Mouse (Mus musculus) c-Kit-positive CD71-positive TER-119-negative erythroid progenitor cells, embryonic 14.5 days (primary cell): Measurements from ENCODE around the gene Csf2rb2.
"Not testable (repeated sequence)": the region's sequence is repeated elsewhere in the genome, so short reads cannot be mapped to it uniquely, and the experiment has no call there.

ENCODE experiments used
- DNase-seq: peaks from one replicate; pipeline ENCODE4 v3.0.0-alpha.2; 2013; ENCODE audit warnings: low read depth

Csf2rb2 gene

GRCm38 (mm10) chr15:78305341-78305933, at the start of gene Csf2rb2:
TSS of gene Csf2rb2 (minus strand) at chr15:78305721.
- no peak for DNase-seq

GRCm38 (mm10) chr15:78354958-78355357, 49.4 kb upstream of the Csf2rb2 start:
- peak; percentile 4 for DNase-seq

GRCm38 (mm10) chr15:78351586-78352165, 46.2 kb upstream of the Csf2rb2 start:
- no peak for DNase-seq

GRCm38 (mm10) chr15:78344567-78344966, 39.0 kb upstream of the Csf2rb2 start:
- no peak for DNase-seq

GRCm38 (mm10) chr15:78343683-78344082, 38.2 kb upstream of the Csf2rb2 start:
- no peak for DNase-seq

- not testable (repeated sequence) for DNase-seq
Observed at GRCm38 (mm10) chr15:78340919-78341318, 35.4 kb upstream of the Csf2rb2 start.

- not testable (repeated sequence) for DNase-seq
Observed at GRCm38 (mm10) chr15:78339627-78340423, 34.3 kb upstream of the Csf2rb2 start.

- DNase-seq = no peak
Observed at GRCm38 (mm10) chr15:78334380-78334779, 28.9 kb upstream of the Csf2rb2 start.

GRCm38 (mm10) chr15:78332981-78333380, 27.5 kb upstream of the Csf2rb2 start:
- no peak for DNase-seq

- no peak for DNase-seq
Observed at GRCm38 (mm10) chr15:78331523-78332340, 26.2 kb upstream of the Csf2rb2 start.

- no peak for DNase-seq
Observed at GRCm38 (mm10) chr15:78330706-78331105, 25.2 kb upstream of the Csf2rb2 start.

GRCm38 (mm10) chr15:78329972-78330371, 24.5 kb upstream of the Csf2rb2 start:
- DNase-seq = not testable (repeated sequence)

- DNase-seq = no peak
Observed at GRCm38 (mm10) chr15:78328520-78329097, 23.1 kb upstream of the Csf2rb2 start.

- not testable (repeated sequence) for DNase-seq
Observed at GRCm38 (mm10) chr15:78327753-78328341, 22.3 kb upstream of the Csf2rb2 start.

GRCm38 (mm10) chr15:78326747-78327146, 21.2 kb upstream of the Csf2rb2 start:
- no peak for DNase-seq

GRCm38 (mm10) chr15:78325671-78326339, 20.3 kb upstream of the Csf2rb2 start, which contains the start of gene Csf2rb:
TSS of gene Csf2rb (plus strand) at chr15:78325752.
- DNase-seq = no peak

- DNase-seq = no peak
Observed at GRCm38 (mm10) chr15:78324294-78324693, 18.8 kb upstream of the Csf2rb2 start.

- no peak for DNase-seq
Observed at GRCm38 (mm10) chr15:78323366-78323765, 17.8 kb upstream of the Csf2rb2 start.

GRCm38 (mm10) chr15:78320825-78321496, 15.4 kb upstream of the Csf2rb2 start:
- no peak for DNase-seq
